Mouse (Mus musculus): ENCODE measurements at regions not wholly inside any gene's neighbourhood (a gene's known extent, or its start where the extent isn't known, plus 50 kb on each side); places are given as distances from the start of the nearest gene placed in this dataset.

DNA sequence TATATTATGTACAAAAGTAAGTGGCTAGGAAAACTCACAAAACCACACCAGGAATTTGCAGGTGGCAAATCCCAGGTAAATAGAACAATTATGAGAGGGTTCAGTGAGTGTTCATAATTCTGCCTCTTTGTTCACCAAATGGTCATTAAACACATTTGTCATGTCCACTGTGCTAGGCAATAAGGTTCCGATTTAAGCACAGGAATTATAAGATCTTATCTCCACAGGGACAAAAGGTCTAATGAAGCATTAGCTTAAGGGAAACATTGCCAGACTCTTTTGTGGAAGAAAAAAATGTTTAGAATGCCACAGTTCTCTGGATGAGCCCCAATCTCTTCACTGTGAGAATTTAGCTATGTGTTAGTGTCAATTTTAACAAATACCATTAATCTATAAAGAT is 1383.6 kb upstream of the Slc7a12 start:
- Histone ChIP-seq H3K4me3 (ENCODE audit: low read depth, low read length) (no peak overlapping the region), H3K9me3 (ENCODE audit: control insufficient read depth, low read length) (no peaks in the 10 kb centered on the region), H3K4me1 (replicated peaks; ENCODE audit: control insufficient read depth, insufficient read depth, low read length) (no peaks in the 10 kb centered on the region), H3K27me3 (ENCODE audit: control insufficient read depth, insufficient read depth, low read length) (no peaks in the 10 kb centered on the region), H3K4me2 (ENCODE audit: low read depth, low read length, severe bottlenecking) (no peak overlapping the region), H3K36me3 (ENCODE audit: control insufficient read depth, insufficient read depth, low read length) (no peaks in the 10 kb centered on the region), H3K27ac (ENCODE audit: low read depth, low read length) (no peak overlapping the region), H3K9ac (ENCODE audit: low read length) (no peak overlapping the region)
- DNase-seq (ENCODE audit: low spot score): no peak
- 0 out of 2 replicates have a peak, but pooled peaks have one; percentile 27 for ATAC-seq (replicated peaks; ENCODE audit: low FRiP score)
- 13% methylated on average over 1 of the region's 1 CpGs for WGBS
